Mouse (Mus musculus): ENCODE results near the gene H2-Eb2. TPM values are rescaled to one million over a fixed set of nuclear protein-coding genes. Genes with fewer than 3 reads are reported as not detected.

H2-Eb2 gene
- not detected for total RNA-seq (2021)
- long read RNA-seq: 0 reads

GRCm38 (mm10) chr17:34325436-34325835, at the start of gene H2-Eb2:
Gene H2-Eb2 (plus strand): TSS chr17:34325665.
- DNase-seq (ENCODE audit: low spot score in 2 of 2): no peak

GRCm38 (mm10) chr17:34280499-34281038, 44.9 kb upstream of the H2-Eb2 start:
- DNase-seq (ENCODE audit: low spot score in 2 of 2): no peak

DNA sequence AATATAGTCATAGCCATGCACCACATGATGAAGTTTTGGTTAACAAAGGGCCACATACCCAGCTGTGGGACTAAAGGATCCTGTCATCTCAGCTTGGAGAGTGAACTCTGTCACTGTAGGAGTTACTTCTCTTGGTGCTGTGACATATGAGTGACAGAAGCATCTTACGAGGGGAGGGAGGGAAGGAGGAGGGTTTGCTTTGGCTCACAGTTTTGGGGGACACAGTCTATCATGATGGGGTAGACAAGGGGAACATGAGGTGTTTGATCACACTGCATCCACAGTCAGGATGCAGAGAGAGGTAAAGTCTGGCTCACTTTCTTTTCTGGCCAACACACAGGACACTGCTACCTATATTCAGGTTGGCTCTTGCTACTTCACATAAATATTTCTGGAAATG, 43.6 kb upstream of the H2-Eb2 start:
- no peak for DNase-seq (ENCODE audit: low spot score in 2 of 2)

DNA sequence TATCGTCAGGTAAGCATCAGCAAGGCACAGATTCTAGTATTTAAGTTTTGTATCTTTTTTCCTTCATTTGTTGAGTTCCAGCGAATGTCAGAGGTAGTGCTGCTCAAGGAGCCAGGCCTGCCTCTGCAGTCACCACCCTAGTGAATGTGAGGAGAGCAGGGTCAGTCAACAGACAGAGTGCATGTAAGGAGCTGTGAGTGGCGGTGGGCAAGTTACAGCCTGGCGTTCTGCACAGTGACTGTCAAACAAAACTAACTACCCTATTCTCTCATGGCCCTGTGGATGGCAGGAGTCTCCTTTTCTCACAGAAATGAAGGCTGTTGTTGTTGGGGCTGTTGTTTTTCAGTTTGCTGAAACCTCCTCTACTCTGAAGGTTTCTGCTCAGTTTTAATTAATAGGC, 40.1 kb upstream of the H2-Eb2 start:
- DNase-seq (ENCODE audit: low spot score in 2 of 2): no peak

GRCm38 (mm10) chr17:34285848-34286247, 39.6 kb upstream of the H2-Eb2 start:
- DNase-seq (ENCODE audit: low spot score in 2 of 2): no peak

DNA sequence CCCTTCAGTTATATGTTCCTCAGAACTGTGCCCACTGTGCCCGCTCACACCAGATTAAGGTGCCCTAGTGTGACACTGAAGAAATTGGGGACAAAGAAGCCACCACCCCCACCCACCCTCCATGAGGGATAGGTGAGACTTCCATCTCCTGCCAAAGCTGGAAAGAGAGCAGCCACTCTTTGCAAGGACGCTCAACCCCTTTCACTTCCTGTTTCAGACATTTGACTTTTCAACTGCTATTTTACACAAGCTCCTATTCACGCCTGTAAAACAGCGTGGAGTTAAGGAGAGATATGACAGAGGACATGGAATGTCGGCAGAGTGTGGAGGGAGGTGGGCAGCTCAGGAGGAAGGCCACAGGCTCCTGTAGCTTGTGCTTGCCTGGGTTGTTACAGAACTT, 39.0 kb upstream of the H2-Eb2 start:
- no peak for DNase-seq (ENCODE audit: low spot score in 2 of 2)

GRCm38 (mm10) chr17:34286999-34287398, 38.5 kb upstream of the H2-Eb2 start:
- no peak for DNase-seq (ENCODE audit: low spot score in 2 of 2)

GRCm38 (mm10) chr17:34287648-34288047, 37.8 kb upstream of the H2-Eb2 start, which contains the start of gene H2-Aa:
Gene H2-Aa (minus strand): TSS chr17:34287823.
- peak; percentile 76 to 80 for DNase-seq (ENCODE audit: low spot score in 2 of 2)

- DNase-seq (ENCODE audit: low spot score in 2 of 2): no peak
Measured at GRCm38 (mm10) chr17:34288131-34288530, 37.3 kb upstream of the H2-Eb2 start.

- DNase-seq (ENCODE audit: low spot score in 2 of 2): peak; percentile 83 to 85
Measured at GRCm38 (mm10) chr17:34291609-34292008, 33.9 kb upstream of the H2-Eb2 start.

DNA sequence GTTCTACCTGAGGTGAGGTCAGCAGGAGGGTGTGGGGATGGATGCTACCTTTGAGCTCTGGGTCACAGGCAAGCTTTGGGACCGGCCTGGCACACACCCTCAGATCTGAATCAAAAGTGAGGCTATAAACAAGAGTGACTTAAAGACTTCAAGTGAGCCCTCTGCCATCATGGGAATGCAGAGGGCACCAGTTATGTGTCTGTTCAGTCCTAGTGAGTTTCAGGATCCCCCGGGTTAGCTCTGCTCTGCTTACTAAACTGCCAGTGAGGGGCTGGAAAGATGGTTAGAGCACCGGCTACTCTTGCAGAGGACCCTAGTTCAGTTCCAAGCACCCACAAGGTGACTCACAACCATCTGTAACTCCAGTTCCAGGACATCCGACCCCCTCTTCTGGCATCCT, 32.9 kb upstream of the H2-Eb2 start:
- DNase-seq (ENCODE audit: low spot score in 2 of 2): no peak

DNA sequence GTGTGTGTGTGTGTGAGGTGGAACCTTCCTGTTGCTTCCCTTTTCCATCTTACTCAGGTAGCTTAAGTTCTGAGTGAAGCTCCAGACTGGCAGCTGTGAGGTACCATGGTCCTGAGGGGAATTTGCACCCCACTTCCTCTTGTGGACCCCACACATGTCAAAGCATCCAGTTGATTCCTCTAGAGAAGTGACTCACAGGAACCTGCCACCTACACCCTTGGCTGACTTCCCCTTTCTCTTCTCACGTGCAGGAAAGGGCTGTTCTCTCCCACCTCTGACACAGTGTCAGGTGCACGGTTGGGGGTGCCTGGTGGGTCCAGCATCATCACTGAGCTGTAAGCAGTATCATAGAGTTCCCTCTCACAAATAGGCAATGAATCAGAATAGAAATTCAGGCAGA, 31.9 kb upstream of the H2-Eb2 start:
- DNase-seq (ENCODE audit: low spot score in 2 of 2): no peak

- DNase-seq (ENCODE audit: low spot score in 2 of 2): no peak
Measured at GRCm38 (mm10) chr17:34294249-34294648, 31.2 kb upstream of the H2-Eb2 start.

DNA sequence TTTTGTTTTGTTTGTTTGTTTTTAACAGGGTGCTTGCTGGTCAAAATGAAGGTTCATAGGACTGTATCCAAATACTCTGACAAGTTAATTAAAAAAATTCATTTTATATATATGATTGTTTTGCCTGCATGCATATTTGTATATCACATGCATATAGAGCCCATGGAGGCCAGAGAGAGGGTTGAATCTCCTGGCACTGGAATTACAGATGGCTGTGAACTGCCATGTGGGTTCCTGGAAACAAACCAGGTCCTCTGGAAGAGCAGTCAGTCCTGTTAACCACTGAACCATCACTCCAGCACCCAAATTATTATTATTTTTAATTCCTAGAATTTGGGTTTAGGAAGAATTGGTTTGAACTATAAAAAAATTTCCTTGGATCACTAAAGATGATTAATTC, 30.2 kb upstream of the H2-Eb2 start:
- no peak for DNase-seq (ENCODE audit: low spot score in 2 of 2)

GRCm38 (mm10) chr17:34295891-34296794, 29.3 kb upstream of the H2-Eb2 start:
- DNase-seq (ENCODE audit: low spot score in 2 of 2): peak; percentile 37

- no peak for DNase-seq (ENCODE audit: low spot score in 2 of 2)
Measured at GRCm38 (mm10) chr17:34299356-34299755, 26.1 kb upstream of the H2-Eb2 start.

GRCm38 (mm10) chr17:34300071-34300470, 25.4 kb upstream of the H2-Eb2 start:
- DNase-seq (ENCODE audit: low spot score in 2 of 2): no peak

DNA sequence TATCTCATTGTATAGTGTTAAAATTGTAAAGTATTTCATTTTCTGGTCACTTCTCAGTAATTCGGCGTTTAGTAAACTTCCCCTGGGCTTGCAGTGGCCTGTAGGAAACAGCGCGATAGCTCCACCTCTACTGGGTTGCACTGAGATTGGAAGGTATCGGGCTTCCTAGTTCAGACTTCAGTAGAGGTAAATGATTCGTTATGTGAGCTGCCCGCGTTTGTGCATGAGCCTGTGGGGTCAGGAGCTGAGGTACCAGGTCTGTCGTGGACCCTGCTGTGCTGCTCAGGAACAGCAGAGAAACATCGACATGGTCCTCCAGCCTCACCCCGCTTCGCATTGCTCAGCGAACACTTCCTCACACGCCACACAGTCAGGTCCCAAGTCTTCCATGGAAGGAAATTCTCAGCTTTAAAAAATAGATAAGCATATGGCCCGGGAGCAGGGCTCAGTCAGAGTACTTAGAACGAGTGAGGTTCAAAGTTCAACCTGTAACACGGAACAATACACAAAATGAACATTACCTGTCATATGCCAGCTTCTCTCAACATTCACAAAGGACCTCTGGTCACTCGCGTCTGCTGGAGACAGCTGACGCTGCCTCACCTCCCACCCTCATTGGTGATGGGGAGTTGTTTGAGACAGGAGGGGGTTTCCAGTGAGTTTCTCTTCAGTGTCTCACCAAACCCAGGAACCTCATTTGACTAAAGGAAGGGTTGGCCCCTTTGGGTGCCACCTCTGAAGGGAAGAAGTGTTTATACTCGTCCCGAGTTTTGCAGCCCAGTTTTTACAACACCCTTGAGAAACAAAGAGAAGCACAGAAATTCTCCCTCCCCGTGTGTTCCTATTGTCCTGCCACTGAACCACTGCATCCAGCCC, 24.5 kb upstream of the H2-Eb2 start:
- no peak for DNase-seq (ENCODE audit: low spot score in 2 of 2)

- no peak for DNase-seq (ENCODE audit: low spot score in 2 of 2)
Measured at GRCm38 (mm10) chr17:34301670-34302190, 23.7 kb upstream of the H2-Eb2 start.

DNA sequence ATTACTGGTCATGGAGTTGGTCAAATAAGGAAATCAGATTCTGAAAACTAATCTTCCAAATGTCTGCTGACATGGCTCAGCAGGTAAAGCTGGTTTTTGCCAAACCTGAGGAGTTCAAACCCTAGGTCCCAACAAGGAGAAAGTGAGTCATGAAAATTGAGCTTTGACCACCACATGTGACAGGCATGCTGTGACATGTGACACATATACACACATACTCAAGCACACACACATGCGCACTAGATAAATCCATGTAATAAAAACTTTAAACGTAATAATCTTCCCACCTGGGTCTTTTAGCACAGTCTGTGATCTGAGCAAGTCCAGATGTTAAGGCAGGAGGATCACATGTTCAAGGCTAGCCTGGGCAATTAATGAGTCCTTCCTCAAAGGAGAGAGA, 21.7 kb upstream of the H2-Eb2 start:
- DNase-seq (ENCODE audit: low spot score in 2 of 2): no peak

- DNase-seq (ENCODE audit: low spot score in 2 of 2): peak; percentile 54 to 75
Measured at GRCm38 (mm10) chr17:34304751-34305150, 20.7 kb upstream of the H2-Eb2 start.

All from layer of hippocampus, postnatal 10 days (tissue).